Mouse (Mus musculus) hematopoietic multipotent progenitor cell, adult 10-12 weeks (in vitro differentiated cells): ENCODE data around the gene Gm13276. TPM values are rescaled to one million over a fixed set of nuclear protein-coding genes. Genes with fewer than 3 reads are reported as not detected.

Source experiments
- polyA plus RNA-seq: library from polyadenylated mRNA; stranded (reverse); fragments of >175 nt; gene quantifications from 2 replicates; pipeline ENCODE4 v1.2.3, GENCODE M21; 2012; ENCODE audit warnings: low replicate concordance

The Gm13276 gene
- polyA plus RNA-seq, result not detected in 2 replicates

DNA sequence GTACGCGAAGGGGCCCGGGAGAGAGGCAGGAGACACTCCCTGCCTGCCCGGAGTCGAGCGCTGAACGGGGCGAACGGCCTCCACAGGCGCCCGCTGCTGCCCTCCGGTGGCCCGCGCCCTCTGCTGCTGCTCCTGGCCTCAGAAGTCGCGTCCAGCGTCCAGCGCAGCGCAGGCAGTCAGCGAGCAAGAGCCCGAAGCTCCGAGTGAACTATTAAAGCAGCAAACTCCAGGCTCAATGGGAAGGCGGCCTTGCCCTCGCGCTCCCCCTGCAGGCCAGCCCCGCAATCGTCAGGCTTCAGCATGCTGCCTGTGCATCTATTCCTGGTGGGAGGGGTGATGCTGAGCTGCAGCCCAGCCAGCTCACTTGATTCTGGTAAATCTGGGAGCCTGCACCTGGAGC, at the start of gene Gm13276:
TSS of gene Gm13276 (plus strand) at position 301 of the 400 bp plus-strand sequence.

DNA sequence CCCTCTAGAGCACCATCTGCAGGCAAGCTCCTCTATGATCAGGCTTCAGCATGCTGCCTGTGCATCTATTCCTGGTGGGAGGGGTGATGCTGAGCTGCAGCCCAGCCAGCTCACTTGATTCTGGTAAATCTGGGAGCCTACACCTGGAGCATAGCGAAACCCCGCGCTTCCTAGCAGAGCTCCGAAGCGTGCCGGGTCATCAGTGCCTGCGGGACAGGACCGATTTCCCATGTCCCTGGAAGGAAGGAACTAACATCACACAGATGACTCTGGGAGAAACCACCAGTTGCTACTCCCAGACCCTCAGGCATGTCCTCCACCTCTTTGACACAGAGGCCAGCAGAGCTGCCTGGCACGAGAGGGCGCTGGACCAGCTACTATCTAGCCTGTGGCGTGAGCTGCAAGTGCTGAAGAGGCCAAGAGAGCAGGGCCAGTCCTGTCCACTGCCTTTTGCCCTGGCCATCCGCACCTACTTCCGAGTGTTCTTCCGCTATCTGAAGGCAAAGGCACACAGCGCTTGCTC, 30.6 kb upstream of the Gm13276 start, which contains the start of gene Gm13271:
TSS of gene Gm13271 (plus strand) at position 51 of the 523 bp plus-strand sequence.

DNA sequence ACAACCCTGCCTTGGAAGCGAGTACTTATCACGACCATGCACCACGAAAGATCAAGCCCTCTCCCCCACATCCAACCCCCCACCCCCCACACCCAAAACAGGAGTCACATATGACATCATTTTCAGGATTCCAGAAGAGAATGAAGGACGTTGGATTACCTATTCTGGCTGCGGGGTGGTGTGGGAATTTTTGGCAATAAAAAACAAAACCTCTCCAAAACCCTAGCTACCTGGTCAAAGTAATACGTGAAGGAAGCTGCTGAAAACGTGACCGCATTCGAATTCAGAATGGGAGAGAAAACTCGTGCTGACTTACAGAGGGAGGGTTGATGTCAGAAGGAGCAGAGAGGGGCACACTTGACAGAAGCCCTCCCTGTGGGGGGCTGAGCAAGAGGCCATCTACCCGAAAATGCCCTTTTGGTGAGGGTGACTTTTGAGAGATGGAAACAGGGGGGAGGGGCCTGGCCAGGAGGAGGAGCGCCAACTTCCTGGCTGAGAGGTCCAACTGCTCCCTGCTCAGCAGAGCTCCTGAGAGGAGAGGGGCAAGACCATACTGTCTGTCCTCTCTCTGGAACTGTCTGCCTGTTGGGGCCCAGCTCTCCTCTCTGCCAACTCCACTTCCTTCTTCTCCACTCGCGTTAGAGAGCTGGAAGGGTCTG, 25.8 kb upstream of the Gm13276 start, which contains the start of gene Gm13283:
TSS of gene Gm13283 (plus strand) at position 510 of the 659 bp plus-strand sequence.

DNA sequence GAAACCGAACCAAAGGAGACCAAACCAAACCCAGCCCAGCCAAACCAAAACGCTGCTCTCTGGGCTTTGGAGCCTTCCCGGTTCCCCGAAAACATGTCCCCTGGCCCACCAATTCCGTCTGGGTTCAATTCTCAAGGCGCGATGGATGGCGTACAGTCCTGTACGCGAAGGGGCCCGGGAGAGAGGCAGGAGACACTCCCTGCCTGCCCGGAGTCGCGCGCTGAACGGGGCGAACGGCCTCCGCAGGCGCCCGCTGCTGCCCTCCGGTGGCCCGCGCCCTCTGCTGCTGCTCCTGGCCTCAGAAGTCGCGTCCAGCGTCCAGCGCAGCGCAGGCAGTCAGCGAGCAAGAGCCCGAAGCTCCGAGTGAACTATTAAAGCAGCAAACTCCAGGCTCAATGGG, 12.0 kb upstream of the Gm13276 start, which contains the start of gene Gm13290:
TSS of gene Gm13290 (plus strand) at position 301 of the 400 bp plus-strand sequence.

DNA sequence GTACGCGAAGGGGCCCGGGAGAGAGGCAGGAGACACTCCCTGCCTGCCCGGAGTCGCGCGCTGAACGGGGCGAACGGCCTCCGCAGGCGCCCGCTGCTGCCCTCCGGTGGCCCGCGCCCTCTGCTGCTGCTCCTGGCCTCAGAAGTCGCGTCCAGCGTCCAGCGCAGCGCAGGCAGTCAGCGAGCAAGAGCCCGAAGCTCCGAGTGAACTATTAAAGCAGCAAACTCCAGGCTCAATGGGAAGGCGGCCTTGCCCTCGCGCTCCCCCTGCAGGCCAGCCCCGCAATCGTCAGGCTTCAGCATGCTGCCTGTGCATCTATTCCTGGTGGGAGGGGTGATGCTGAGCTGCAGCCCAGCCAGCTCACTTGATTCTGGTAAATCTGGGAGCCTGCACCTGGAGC, 8.9 kb upstream of the Gm13276 start, which contains the start of gene Gm13289:
TSS of gene Gm13289 (plus strand) at position 301 of the 400 bp plus-strand sequence.

DNA sequence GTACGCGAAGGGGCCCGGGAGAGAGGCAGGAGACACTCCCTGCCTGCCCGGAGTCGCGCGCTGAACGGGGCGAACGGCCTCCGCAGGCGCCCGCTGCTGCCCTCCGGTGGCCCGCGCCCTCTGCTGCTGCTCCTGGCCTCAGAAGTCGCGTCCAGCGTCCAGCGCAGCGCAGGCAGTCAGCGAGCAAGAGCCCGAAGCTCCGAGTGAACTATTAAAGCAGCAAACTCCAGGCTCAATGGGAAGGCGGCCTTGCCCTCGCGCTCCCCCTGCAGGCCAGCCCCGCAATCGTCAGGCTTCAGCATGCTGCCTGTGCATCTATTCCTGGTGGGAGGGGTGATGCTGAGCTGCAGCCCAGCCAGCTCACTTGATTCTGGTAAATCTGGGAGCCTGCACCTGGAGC, 6.0 kb upstream of the Gm13276 start, which contains the start of gene Gm13272:
TSS of gene Gm13272 (plus strand) at position 301 of the 400 bp plus-strand sequence.

DNA sequence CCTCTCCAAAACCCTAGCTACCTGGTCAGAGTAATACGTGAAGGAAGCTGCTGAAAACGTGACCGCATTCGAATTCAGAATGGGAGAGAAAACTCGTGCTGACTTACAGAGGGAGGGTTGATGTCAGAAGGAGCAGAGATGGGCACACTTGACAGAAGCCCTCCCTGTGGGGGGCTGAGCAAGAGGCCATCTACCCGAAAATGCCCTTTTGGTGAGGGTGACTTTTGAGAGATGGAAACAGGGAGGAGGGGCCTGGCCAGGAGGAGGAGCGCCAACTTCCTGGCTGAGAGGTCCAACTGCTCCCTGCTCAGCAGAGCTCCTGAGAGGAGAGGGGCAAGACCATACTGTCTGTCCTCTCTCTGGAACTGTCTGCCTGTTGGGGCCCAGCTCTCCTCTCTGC, 3.7 kb upstream of the Gm13276 start, which contains the start of gene Ifnz:
TSS of gene Ifnz (plus strand) at position 301 of the 400 bp plus-strand sequence.

DNA sequence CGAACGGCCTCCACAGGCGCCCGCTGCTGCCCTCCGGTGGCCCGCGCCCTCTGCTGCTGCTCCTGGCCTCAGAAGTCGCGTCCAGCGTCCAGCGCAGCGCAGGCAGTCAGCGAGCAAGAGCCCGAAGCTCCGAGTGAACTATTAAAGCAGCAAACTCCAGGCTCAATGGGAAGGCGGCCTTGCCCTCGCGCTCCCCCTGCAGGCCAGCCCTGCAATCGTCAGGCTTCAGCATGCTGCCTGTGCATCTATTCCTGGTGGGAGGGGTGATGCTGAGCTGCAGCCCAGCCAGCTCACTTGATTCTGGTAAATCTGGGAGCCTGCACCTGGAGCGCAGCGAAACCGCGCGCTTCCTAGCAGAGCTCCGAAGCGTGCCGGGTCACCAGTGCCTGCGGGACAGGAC, 2.9 kb downstream of the Gm13276 start, which contains the start of gene Gm13277:
TSS of gene Gm13277 (plus strand) at position 231 of the 400 bp plus-strand sequence.

DNA sequence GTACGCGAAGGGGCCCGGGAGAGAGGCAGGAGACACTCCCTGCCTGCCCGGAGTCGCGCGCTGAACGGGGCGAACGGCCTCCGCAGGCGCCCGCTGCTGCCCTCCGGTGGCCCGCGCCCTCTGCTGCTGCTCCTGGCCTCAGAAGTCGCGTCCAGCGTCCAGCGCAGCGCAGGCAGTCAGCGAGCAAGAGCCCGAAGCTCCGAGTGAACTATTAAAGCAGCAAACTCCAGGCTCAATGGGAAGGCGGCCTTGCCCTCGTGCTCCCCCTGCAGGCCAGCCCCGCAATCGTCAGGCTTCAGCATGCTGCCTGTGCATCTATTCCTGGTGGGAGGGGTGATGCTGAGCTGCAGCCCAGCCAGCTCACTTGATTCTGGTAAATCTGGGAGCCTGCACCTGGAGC, 5.7 kb downstream of the Gm13276 start, which contains the start of gene Gm13278:
TSS of gene Gm13278 (plus strand) at position 301 of the 400 bp plus-strand sequence.

DNA sequence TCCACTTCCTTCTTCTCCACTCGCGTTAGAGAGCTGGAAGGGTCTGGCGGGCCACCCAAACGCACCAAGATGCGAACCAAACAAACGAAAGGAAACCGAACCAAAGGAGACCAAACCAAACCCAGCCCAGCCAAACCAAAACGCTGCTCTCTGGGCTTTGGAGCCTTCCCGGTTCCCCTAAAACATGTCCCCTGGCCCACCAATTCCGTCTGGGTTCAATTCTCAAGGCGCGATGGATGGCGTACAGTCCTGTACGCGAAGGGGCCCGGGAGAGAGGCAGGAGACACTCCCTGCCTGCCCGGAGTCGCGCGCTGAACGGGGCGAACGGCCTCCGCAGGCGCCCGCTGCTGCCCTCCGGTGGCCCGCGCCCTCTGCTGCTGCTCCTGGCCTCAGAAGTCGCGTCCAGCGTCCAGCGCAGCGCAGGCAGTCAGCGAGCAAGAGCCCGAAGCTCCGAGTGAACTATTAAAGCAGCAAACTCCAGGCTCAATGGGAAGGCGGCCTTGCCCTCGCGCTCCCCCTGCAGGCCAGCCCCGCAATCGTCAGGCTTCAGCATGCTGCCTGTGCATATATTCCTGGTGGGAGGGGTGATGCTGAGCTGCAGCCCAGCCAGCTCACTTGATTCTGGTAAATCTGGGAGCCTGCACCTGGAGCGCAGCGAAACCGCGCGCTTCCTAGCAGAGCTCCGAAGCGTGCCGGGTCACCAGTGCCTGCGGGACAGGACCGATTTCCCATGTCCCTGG, 8.6 kb downstream of the Gm13276 start, which contains the start of gene Gm13275:
TSS of gene Gm13275 (plus strand) at position 552 of the 740 bp plus-strand sequence.

DNA sequence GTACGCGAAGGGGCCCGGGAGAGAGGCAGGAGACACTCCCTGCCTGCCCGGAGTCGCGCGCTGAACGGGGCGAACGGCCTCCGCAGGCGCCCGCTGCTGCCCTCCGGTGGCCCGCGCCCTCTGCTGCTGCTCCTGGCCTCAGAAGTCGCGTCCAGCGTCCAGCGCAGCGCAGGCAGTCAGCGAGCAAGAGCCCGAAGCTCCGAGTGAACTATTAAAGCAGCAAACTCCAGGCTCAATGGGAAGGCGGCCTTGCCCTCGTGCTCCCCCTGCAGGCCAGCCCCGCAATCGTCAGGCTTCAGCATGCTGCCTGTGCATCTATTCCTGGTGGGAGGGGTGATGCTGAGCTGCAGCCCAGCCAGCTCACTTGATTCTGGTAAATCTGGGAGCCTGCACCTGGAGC, 11.6 kb downstream of the Gm13276 start, which contains the start of gene Gm13279:
TSS of gene Gm13279 (plus strand) at position 301 of the 400 bp plus-strand sequence.

DNA sequence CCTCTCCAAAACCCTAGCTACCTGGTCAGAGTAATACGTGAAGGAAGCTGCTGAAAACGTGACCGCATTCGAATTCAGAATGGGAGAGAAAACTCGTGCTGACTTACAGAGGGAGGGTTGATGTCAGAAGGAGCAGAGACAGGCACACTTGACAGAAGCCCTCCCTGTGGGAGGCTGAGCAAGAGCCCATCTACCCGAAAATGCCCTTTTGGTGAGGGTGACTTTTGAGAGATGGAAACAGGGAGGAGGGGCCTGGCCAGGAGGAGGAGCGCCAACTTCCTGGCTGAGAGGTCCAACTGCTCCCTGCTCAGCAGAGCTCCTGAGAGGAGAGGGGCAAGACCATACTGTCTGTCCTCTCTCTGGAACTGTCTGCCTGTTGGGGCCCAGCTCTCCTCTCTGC, 13.9 kb downstream of the Gm13276 start, which contains the start of gene Gm13285:
TSS of gene Gm13285 (plus strand) at position 301 of the 400 bp plus-strand sequence.

DNA sequence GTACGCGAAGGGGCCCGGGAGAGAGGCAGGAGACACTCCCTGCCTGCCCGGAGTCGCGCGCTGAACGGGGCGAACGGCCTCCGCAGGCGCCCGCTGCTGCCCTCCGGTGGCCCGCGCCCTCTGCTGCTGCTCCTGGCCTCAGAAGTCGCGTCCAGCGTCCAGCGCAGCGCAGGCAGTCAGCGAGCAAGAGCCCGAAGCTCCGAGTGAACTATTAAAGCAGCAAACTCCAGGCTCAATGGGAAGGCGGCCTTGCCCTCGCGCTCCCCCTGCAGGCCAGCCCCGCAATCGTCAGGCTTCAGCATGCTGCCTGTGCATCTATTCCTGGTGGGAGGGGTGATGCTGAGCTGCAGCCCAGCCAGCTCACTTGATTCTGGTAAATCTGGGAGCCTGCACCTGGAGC, 17.4 kb downstream of the Gm13276 start, which contains the start of gene Gm13287:
TSS of gene Gm13287 (plus strand) at position 301 of the 400 bp plus-strand sequence.

DNA sequence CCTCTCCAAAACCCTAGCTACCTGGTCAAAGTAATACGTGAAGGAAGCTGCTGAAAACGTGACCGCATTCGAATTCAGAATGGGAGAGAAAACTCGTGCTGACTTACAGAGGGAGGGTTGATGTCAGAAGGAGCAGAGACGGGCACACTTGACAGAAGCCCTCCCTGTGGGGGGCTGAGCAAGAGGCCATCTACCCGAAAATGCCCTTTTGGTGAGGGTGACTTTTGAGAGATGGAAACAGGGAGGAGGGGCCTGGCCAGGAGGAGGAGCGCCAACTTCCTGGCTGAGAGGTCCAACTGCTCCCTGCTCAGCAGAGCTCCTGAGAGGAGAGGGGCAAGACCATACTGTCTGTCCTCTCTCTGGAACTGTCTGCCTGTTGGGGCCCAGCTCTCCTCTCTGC, 19.7 kb downstream of the Gm13276 start, which contains the start of gene Gm13288:
TSS of gene Gm13288 (plus strand) at position 301 of the 400 bp plus-strand sequence.

DNA sequence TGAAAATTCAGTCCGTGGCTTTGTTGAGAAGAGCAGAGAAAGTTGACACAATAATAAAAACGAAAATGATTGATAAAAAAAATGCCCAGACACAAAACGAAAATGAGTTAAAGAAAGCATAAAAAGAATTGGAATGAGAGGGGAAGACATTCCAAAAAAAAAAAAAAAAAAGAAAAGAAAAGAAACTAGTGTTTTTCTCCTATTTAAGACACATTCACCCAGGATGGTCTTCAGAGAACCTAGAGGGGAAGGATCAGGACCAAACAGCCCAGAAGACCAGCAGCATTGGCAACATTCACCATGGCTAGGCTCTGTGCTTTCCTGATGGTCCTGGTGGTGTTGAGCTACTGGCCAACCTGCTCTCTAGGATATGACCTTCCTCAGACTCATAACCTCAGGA, 30.4 kb downstream of the Gm13276 start, which contains the start of gene Ifna7:
TSS of gene Ifna7 (plus strand) at position 301 of the 400 bp plus-strand sequence.

DNA sequence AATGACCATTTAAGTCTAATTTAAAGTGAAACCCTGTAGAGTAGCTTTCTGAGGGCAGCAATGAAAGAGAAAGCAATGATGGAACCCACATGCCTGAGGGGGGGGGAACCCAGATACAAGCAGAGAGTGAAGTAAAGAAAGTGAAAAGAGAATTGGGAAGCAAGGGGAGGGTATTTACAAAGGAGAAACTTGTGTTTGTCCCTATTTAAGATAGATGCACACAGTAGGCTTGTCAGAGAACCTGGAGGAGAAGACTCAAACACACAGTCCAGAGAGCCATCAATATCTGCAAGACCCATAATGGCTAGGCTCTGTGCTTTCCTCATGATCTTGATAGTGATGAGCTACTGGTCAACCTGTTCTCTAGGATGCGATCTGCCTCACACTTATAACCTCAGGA, 34.1 kb downstream of the Gm13276 start, which contains the start of gene Ifna11:
TSS of gene Ifna11 (plus strand) at position 301 of the 400 bp plus-strand sequence.

DNA sequence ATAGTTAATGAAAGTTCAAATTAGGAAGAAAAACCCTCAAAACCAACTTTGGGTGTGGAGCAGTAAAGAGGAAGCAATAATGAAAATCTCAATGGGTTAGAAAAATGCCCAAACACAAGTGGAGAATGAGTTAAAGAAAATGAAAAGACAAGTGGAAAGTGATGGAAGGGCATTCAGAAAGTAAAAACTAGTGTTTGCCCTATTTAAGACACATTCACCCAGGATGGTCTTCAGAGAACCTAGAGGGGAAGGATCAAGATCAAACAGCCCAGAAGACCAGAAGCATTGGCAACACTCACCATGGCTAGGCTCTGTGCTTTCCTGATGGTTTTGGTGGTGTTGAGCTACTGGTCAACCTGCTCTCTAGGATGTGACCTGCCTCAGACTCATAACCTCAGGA, 41.6 kb downstream of the Gm13276 start, which contains the start of gene Ifna6:
TSS of gene Ifna6 (plus strand) at position 301 of the 400 bp plus-strand sequence.

DNA sequence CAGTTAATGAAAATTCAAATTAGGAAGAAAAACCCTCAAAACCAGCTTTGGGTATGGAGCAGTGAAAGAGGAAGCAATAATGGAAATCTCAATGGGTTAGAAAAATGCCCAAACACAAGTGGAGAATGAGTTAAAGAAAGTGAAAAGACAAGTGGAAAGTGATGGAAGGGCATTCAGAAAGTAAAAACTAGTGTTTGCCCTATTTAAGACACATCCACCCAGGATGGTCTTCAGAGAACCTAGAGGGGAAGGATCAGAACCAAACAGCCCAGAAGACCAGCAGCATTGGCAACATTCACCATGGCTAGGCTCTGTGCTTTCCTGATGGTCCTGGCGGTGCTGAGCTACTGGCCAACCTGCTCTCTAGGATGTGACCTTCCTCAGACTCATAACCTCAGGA, 49.7 kb downstream of the Gm13276 start, which contains the start of gene Ifna5:
TSS of gene Ifna5 (plus strand) at position 301 of the 400 bp plus-strand sequence.

